Mouse (Mus musculus): ENCODE results near the gene Apol9a. TPM values are rescaled to one million over a fixed set of nuclear protein-coding genes. Genes with fewer than 3 reads are reported as not detected.
A peak's percentile ranks its signal among the peaks of the same experiment; 100 is the strongest.

The Apol9a gene
- polyA plus RNA-seq, 1 experiment = 0.46 TPM

DNA sequence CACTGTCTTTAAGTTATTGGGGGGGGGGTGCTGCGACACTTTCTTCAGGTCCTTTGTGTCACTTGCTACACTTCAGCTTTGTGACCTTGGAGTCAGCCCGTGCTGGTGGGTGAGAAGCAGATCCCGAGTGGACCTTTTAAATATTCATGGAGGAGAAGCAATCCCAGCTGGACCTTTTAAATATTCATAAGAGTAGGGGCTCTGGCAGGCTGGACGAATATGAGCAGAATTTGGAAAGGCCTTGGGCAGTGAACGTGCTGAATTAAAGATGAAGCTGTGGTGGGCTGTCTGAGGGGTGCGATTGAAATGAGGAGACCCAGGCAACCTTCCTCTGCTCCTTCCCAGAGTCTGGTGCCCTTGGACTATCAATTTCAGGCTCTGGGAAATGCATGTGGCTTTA, 47.4 kb downstream of the Apol9a start:
- H3K27ac ChIP-seq (ENCODE audit: insufficient read depth, low read length) = peak overlapping the region; percentile 58
- TF ChIP-seq POLR2A (IDR thresholded peaks at IDR 0.05; ENCODE audit: extremely low read depth, insufficient read depth, low read length) = no peak
- TF ChIP-seq CTCF (IDR thresholded peaks at IDR 0.05; ENCODE audit: extremely low read depth, insufficient read depth, low read length) = no peak
- no peak overlapping the region for H3K4me3 ChIP-seq (ENCODE audit: insufficient read depth, low read length)
- H3K4me1 ChIP-seq (ENCODE audit: control insufficient read depth, insufficient read depth, low read length) = peaks cover 16% of the 10 kb centered on the region

GRCm38 (mm10) chr15:77362952-77363351, 48.0 kb downstream of the Apol9a start:
- H3K4me1 ChIP-seq (ENCODE audit: control insufficient read depth, insufficient read depth, low read length) = peaks cover 16% of the 10 kb centered on the region
- TF ChIP-seq POLR2A (IDR thresholded peaks at IDR 0.05; ENCODE audit: extremely low read depth, insufficient read depth, low read length) (no peak), CTCF (IDR thresholded peaks at IDR 0.05; ENCODE audit: extremely low read depth, insufficient read depth, low read length) (no peak)

DNA sequence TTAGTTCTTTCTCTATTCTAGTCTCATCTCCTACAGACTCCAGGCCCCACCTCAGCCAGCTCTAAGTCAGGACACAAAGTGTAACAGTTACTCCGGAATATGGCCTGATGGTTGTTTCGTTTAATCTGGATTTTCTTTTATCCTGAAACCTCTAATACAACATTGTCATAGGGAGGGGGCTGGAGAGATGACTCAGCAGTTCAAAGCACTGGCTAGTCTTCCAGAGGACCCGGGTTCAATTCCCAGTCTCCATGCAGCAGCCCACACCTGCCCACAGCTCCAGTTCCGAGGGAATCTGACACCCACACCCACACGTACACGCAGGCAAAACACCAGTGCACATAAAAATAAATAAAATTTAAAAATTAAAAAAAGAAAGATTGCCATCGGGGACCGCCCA, 51.0 kb downstream of the Apol9a start:
- Histone ChIP-seq H3K4me1 (ENCODE audit: control insufficient read depth, insufficient read depth, low read length) (peaks cover 13% of the 10 kb centered on the region), H3K27ac (ENCODE audit: insufficient read depth, low read length) (no peak overlapping the region), H3K4me3 (ENCODE audit: insufficient read depth, low read length) (no peak overlapping the region)
- TF ChIP-seq POLR2A (IDR thresholded peaks at IDR 0.05; ENCODE audit: extremely low read depth, insufficient read depth, low read length) (no peak), CTCF (IDR thresholded peaks at IDR 0.05; ENCODE audit: extremely low read depth, insufficient read depth, low read length) (no peak)

More at GRCm38 (mm10) chr15:77362952-77363351, 48.0 kb downstream of the Apol9a start:
- Histone ChIP-seq H3K27ac (ENCODE audit: insufficient read depth, low read length) (no peak overlapping the region), H3K4me3 (ENCODE audit: insufficient read depth, low read length) (no peak overlapping the region)

GRCm38 (mm10) chr15:77359486-77359885, 51.4 kb downstream of the Apol9a start:
- Histone ChIP-seq H3K27ac (ENCODE audit: insufficient read depth, low read length) (no peak overlapping the region), H3K4me3 (ENCODE audit: insufficient read depth, low read length) (no peak overlapping the region), H3K4me1 (ENCODE audit: control insufficient read depth, insufficient read depth, low read length) (peaks cover 13% of the 10 kb centered on the region)
- TF ChIP-seq CTCF (IDR thresholded peaks at IDR 0.05; ENCODE audit: extremely low read depth, insufficient read depth, low read length) (no peak), POLR2A (IDR thresholded peaks at IDR 0.05; ENCODE audit: extremely low read depth, insufficient read depth, low read length) (no peak)

GRCm38 (mm10) chr15:77359084-77359483, 51.9 kb downstream of the Apol9a start:
- Histone ChIP-seq H3K4me1 (ENCODE audit: control insufficient read depth, insufficient read depth, low read length) (peaks cover 11% of the 10 kb centered on the region), H3K4me3 (ENCODE audit: insufficient read depth, low read length) (no peak overlapping the region), H3K27ac (ENCODE audit: insufficient read depth, low read length) (no peak overlapping the region)
- TF ChIP-seq POLR2A (IDR thresholded peaks at IDR 0.05; ENCODE audit: extremely low read depth, insufficient read depth, low read length) = no peak
- no peak for TF ChIP-seq CTCF (IDR thresholded peaks at IDR 0.05; ENCODE audit: extremely low read depth, insufficient read depth, low read length)

- H3K4me1 ChIP-seq (ENCODE audit: control insufficient read depth, insufficient read depth, low read length) = peaks cover 8% of the 10 kb centered on the region
- TF ChIP-seq POLR2A (IDR thresholded peaks at IDR 0.05; ENCODE audit: extremely low read depth, insufficient read depth, low read length) (no peak), CTCF (IDR thresholded peaks at IDR 0.05; ENCODE audit: extremely low read depth, insufficient read depth, low read length) (peak; percentile 98)
- H3K4me3 ChIP-seq (ENCODE audit: insufficient read depth, low read length) = no peak overlapping the region; the same call in 1 of the 2 replicates
- no peak overlapping the region for H3K27ac ChIP-seq (ENCODE audit: insufficient read depth, low read length)
These were observed 52.5 kb downstream of the Apol9a start for GRCm38 (mm10) chr15:77358320-77359040.

GRCm38 (mm10) chr15:77356248-77356810, 54.6 kb downstream of the Apol9a start:
- TF ChIP-seq POLR2A (IDR thresholded peaks at IDR 0.05; ENCODE audit: extremely low read depth, insufficient read depth, low read length) (no peak), CTCF (IDR thresholded peaks at IDR 0.05; ENCODE audit: extremely low read depth, insufficient read depth, low read length) (no peak)
- Histone ChIP-seq H3K27ac (ENCODE audit: insufficient read depth, low read length) (0 out of 2 replicates have a peak overlapping the region, but pooled peaks have one; percentile 39), H3K4me3 (ENCODE audit: insufficient read depth, low read length) (peak overlapping the region; percentile 20), H3K4me1 (ENCODE audit: control insufficient read depth, insufficient read depth, low read length) (peaks cover 5% of the 10 kb centered on the region)

GRCm38 (mm10) chr15:77354848-77355551, 55.9 kb downstream of the Apol9a start:
- Histone ChIP-seq H3K27ac (ENCODE audit: insufficient read depth, low read length) (no peak overlapping the region), H3K4me1 (ENCODE audit: control insufficient read depth, insufficient read depth, low read length) (peaks cover 5% of the 10 kb centered on the region), H3K4me3 (ENCODE audit: insufficient read depth, low read length) (no peak overlapping the region)
- no peak for TF ChIP-seq POLR2A (IDR thresholded peaks at IDR 0.05; ENCODE audit: extremely low read depth, insufficient read depth, low read length)
- no peak for TF ChIP-seq CTCF (IDR thresholded peaks at IDR 0.05; ENCODE audit: extremely low read depth, insufficient read depth, low read length)

- H3K4me3 ChIP-seq (ENCODE audit: insufficient read depth, low read length) = no peak overlapping the region
- TF ChIP-seq POLR2A (IDR thresholded peaks at IDR 0.05; ENCODE audit: extremely low read depth, insufficient read depth, low read length) (no peak), CTCF (IDR thresholded peaks at IDR 0.05; ENCODE audit: extremely low read depth, insufficient read depth, low read length) (no peak)
- no peak overlapping the region for H3K27ac ChIP-seq (ENCODE audit: insufficient read depth, low read length)
- H3K4me1 ChIP-seq (ENCODE audit: control insufficient read depth, insufficient read depth, low read length) = peaks cover 5% of the 10 kb centered on the region
These were observed 56.5 kb downstream of the Apol9a start for GRCm38 (mm10) chr15:77354496-77354847.

Other genes with a start within 250 kb of the Apol9a start
- 193 and 203 TPM in 2 replicates for gene Rbfox2, start 104.1 kb downstream of the Apol9a start, polyA plus RNA-seq (2012; rRNA removed)
- gene Apol7a, start 12.0 kb downstream of the Apol9a start, polyA plus RNA-seq (2012; rRNA removed) = 1.1 and 1.2 TPM in 2 replicates
- gene Apol7b, start 36.4 kb upstream of the Apol9a start, polyA plus RNA-seq (2012; rRNA removed) = 0.11 and 0.15 TPM in 2 replicates
- gene Apol10a, start 65.9 kb upstream of the Apol9a start, polyA plus RNA-seq (2012; rRNA removed) = not detected in 2 replicates
- not detected in 2 replicates for gene Apol11a, start 97.1 kb upstream of the Apol9a start, polyA plus RNA-seq (2012; rRNA removed)
- gene Apol7c, start 122.2 kb upstream of the Apol9a start, polyA plus RNA-seq (2012; rRNA removed) = not detected in 2 replicates
- gene 1700025B11Rik, start 150.8 kb upstream of the Apol9a start, polyA plus RNA-seq (2012; rRNA removed) = not detected in 2 replicates
- gene Apol10b, start 185.0 kb upstream of the Apol9a start, polyA plus RNA-seq (2012; rRNA removed) = 0.21 and 0.28 TPM in 2 replicates
- not detected in 2 replicates for gene Gm36245, start 188.1 kb upstream of the Apol9a start, polyA plus RNA-seq (2012; rRNA removed)
- gene Apol11b, start 232.2 kb upstream of the Apol9a start, polyA plus RNA-seq (2012; rRNA removed) = 0.06 TPM in 1 of 2 replicates, not detected in the other

Measured in cortical plate, adult 2 months (tissue).